Mouse (Mus musculus): ENCODE measurements around the gene Fkbp5.

Gene Fkbp5

DNA sequence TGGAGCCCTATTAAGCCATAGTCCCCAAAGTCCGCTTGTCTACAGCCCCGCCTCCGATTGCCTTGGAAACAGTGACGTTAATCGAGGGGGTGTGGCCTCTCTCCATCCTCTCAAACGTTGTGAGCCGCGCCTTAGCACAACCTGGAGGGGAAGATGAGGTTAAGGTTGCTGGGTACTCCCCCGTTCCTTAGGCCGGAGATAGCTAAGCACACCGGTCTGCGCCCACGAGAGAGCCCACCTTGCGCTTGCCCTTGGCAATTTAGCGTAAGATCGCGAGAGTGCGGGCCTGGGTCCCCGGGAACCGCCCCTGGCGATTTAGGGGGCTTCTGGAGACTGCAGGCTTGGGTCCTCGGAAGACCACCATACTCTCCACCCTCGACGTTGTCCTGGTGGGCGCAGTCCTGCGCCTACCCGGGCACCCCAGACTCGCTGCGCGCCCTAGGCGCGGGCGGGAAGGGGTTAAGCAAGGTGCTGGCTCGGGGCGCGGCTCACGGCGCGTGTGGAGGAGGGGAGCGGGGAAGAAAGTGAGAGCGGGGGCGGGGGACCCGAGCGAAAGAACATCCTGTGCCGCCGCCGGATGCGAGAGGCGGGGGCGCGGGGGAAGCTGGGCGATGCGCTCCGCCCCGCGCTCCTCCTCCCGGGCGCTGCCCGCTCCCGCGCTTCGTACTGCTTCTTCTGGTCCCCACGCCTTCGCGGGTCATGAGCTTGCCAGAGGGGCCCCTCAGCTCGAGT, 5.5 kb upstream of the Fkbp5 start:
- DNase-seq, result peak; percentile 99

DNA sequence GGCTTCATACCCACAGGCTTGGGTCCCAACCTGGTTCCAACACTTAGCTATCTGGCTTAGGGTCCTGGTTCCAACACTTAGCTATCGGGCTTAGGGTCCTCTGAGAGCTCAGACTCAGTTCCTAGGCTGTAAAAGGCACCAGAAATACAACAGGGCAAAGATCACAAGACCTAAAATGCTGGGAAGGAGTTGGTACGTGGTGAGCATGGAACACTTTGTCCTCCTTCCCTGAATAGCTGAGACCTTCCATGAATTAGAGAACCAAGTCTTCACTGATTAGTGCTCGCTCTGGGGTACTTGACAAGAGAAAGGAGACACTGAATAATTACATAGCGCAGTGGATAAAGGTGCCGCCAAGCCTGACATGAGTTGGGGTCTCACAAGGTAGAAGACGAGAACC, 4.6 kb upstream of the Fkbp5 start:
- peak; percentile 67 for DNase-seq

DNA sequence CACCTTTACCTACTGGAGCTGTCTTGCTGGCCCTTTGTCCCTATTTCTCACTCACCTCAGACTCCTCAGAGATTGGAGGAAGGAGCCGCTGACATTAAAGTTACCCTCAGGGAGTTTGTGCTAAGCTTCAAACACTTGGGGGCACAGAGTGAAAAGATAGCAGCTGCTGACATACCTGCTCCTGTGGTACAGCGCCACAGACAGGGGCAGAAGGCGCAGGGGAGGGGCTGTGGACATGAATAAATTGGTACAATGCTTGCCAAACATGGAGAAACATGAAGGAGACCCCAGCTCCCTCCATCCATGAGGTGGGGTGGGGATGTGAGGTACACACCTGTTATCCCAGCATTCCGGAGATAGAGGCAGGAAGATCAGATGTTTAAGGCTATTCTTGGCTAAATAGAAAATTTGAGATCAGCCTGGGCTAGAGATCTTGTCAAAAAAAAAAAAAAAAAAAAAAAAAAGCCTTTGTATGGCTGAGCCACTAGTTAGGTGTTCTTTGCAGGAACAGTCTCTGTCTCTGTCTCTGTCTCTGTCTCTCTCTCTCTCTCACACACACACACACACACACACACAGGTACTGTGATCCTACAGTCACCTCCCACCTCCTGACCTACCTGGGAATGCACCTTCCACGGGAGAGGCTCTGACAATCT, 3.9 kb upstream of the Fkbp5 start:
- no peak for DNase-seq

DNA sequence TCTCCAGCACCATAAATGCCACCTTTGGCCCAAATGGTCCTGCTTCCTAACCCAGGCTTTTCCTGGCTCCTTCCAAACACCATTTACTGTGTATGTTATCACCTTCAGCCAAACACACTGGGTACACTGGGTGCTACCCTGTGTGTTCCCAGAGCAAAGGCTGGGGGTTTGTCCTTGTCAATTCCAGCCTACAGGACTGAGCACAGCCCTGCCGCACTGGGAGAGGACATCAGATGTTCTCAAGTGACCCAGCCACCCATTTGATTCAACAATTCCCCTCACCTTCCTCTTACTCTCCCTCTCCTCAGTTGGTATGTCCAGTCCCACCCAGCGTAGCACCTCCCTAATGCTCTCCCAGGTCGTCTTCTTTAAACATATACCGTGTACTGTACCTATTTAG, 3.2 kb upstream of the Fkbp5 start:
- no peak for DNase-seq

DNA sequence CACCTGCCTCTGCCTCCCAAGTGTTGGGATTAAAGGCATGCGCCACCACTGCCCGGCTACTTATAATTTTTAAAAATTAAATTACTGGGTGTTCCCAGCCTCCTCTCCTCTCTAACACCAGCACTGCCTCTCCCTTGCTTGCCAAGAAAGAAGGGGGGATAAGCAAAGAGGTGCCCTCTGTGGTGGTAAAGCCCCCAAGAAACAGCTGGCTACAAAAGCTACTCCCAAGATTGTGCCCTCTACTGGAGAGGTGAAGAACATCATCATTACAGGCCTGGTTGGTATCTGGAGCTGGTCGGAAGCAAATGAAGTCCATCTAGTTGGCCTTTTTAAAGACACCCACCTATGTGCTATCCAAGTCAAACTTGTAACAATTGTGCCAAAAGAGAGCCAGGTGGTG, 2.5 kb upstream of the Fkbp5 start:
- DNase-seq, result no peak

DNA sequence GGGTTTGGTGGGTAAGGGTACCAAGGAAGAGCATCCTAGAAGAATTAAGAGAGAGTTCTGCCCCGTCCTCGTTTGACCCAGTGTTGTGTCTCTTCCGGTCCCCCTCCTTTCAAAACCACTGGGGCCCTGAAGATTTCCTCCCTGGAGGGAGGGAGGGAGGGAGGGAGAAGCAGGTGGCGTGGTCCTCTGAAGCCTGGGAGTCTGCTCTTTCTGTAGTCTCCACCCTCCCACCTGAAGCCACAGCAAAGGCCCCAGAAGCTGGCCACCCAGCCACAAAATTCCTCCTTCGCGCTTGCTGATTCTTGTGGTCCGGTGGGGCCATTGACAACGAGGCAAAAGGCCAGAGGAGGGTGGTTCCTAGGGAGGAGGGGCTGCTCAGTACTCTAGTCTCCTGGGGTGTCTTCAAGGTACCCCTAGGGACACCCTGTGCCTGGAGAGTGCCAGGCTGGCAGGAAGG, 1.3 kb upstream of the Fkbp5 start:
- peak; percentile 82 for DNase-seq

DNA sequence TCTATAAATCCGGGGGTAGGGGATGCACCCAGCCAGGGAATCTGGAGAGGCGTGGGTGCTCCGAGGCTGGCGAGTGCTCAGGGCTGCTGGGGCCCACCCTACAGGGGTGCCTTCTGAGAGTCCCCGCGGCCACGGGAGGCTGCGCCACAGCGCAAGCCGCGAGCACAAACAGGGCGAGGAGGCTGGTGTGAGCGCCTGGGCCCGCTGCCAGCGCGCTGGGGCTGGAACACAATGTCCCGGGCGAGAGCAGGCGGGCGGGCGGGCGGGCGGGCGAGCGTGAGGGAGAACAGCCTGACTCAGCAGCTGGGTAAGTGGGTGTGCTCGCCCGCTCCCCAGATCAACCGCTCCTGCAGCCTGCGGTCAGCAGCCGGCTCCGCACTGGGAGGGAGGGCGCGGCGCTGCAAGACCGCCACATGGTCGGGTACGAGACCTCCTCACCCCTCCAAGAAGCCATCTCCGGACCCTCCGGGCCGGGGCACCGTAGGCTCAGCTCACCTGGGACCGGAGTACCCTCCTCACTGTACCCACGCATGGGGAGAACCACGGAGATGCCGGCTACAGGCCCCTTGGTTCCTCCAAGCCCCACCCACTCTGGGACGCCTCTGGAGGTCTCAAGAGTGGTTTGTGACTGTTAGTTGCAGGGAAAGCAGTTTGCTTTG, 758 bp upstream of the Fkbp5 start:
- peak; percentile 97 for DNase-seq

DNA sequence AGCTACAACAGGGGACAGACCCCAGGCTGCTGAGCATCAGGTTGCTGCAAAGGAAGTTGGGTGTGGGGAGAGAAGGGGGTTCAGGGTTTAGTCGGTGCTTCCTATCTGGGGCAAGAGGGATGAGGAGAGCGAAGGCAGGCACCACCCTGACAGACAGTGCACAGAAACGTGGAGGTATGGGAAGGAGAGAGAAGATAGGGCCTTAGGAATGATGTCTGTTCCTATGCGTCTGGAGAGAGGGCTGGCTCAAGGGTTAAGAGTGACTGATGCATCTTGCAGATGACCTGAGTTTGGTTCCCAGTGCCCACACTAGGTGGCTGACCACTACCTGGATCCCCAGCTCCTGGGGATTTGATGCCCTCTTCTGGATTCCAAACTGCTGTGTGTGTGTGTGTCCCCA, 446 bp downstream of the Fkbp5 start:
- DNase-seq, result peak; percentile 26

DNA sequence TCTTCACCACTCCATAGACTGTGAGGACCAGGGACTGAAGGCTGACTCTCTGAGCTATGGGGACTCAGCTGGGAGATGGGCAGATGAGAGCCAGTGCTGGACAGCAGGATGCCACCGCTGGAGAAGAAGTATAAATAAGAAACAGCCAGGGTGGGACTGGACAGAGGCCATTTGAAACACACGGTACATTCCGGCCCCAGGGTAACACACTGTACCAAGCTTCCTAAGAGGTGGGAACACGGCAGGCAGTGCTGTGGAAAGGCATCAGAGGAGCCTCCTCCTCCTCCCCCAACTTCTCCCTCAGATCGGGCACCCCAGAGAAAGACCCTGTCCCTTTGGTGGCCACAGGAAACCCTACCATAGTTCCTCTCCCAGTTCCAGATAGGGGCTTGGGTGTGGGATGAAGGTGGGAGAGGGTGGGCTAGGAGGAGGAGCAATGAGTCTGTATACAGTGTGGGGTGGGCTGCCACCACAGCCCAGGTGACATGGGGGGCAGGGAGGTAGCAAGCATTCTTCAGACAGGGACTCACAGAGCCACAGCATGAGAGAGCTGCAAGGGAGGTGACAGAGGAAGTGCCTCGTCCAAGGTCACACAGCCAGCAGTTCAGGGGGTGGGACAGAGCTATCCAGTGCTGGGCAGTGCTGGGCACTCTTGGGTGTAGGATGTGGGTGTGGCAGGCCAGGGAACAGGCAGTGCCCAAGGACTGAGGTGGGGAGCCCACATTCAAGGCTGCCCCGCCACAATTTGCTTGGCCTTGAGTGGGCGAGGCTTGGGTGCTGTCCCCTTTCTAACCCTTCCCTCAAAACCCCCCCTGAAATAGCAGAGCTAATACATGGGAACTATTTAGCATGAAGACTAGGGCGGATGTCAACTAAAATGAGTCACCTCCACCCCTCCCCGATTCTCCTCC, 1.6 kb downstream of the Fkbp5 start:
- DNase-seq, result peak; percentile 66

DNA sequence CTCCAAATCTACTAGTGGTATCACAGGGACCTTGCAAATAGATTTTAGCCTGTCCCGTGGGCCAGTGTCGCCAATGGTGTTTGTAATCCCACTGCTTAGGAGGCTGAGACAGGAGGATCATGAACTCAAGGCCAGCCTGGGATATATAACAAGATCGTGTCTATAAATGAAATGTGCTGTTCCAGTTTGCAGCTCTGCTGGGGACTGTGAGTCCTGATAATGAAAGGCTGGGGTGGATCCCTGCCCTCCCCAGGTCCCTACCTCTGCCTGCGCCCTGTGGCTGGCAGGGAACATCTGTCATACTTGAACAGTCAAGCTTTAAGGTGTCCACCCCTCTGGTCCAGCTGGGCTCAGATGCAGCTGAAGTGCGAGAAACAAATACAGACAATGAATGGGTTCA, 2.8 kb downstream of the Fkbp5 start:
- DNase-seq, result no peak

DNA sequence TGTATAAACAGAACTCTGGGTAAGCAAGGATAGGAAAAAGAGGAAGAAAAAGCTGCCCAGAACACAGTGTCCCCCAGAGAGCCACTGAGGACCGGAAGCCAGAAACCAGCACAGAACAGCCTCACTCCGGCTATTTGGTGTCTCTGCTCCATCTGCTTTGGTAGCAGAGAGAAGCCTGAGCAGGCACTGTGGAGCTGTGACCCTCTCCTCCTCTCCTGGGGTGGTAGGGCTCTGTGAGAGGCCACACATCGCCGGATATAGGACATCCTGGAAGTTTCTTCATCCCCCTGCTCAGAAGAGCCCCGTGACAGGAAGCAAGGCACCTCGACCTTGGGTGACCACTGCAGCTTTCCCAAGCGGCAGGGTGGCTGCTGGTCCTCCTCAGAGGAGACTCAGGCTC, 3.5 kb downstream of the Fkbp5 start:
- DNase-seq, result peak; percentile 59

DNA sequence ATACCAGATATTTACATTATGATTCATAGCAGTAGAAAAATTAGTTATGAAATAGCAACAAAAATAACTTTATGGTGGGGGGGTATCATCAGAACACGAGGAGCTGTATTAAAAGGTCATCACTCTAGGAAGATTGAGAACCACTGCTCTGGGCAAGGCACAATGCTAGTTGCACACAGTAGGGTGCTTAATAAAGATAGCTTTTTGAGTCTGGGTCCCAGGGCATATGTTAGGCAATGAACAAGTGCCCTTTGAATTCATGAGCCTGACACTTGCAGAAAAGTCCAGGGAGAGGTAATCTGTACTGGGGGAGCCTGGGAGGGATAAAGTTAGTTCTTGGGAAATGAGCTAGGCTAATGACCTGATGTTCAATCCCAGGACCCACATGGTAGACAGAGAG, 4.0 kb downstream of the Fkbp5 start:
- DNase-seq, result no peak

DNA sequence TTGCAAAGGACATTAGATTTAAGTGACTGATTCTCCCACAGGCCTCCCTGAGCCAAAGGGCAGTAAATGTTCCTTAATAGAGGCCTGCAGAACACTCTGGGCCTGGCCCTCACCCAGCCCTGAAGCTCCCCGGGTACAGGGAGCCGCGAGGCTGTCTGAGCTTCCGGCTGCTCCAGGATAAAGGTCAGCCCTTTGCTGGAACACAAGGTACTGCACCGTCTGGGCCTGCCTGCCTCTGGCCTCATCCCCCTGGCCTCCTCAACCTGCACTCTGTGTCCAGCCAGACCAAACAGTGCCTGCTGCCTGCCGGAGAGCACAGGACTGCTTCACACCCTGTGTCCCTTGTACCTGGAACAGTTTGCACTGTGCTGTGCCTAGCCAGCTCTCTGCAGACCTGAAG, 4.6 kb downstream of the Fkbp5 start:
- DNase-seq, result peak; percentile 91

DNA sequence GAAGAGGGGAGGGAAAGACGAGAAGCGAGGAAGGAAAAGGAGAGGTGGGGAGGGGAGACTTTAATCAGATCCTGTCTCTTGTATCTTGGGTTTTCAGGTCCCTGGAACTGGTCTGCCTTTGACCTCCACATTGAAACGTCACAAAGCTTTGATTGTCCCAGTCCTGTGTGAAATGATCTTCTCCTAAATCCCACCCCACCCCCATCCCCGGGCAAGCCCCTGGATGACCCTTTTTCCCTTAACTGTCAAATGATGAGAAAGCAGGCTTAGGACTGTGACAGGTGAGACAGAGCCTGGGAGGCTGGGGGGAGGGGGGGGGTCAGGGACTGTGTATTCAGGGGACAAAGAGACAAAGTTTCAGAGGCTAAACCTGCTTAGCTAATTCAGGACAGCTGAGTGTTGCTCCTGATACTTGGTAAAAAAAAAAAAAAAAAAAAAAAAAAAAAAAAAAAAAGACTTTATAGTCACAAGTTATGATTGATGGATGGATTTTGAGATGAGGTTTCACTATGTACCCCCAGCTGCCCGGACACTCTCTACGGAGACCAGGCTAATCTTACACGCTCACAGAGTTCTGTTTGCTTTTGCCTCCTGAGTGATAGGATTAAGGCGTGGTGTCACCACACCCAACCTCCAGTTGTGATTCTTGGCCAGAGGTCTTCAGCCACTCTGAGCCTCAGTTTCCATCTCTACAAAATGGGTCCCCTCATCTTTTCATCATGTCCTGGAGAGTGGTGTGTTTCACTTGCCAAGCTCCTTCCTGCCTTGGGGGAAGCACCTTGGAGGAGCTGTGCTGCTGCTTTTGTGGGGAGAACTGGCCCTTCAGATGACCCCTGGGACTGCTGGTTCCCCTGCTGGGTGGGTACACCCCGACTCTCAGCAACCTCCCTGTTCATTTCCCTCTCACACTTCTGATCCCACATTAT, 5.4 kb downstream of the Fkbp5 start:
- no peak for DNase-seq

DNA sequence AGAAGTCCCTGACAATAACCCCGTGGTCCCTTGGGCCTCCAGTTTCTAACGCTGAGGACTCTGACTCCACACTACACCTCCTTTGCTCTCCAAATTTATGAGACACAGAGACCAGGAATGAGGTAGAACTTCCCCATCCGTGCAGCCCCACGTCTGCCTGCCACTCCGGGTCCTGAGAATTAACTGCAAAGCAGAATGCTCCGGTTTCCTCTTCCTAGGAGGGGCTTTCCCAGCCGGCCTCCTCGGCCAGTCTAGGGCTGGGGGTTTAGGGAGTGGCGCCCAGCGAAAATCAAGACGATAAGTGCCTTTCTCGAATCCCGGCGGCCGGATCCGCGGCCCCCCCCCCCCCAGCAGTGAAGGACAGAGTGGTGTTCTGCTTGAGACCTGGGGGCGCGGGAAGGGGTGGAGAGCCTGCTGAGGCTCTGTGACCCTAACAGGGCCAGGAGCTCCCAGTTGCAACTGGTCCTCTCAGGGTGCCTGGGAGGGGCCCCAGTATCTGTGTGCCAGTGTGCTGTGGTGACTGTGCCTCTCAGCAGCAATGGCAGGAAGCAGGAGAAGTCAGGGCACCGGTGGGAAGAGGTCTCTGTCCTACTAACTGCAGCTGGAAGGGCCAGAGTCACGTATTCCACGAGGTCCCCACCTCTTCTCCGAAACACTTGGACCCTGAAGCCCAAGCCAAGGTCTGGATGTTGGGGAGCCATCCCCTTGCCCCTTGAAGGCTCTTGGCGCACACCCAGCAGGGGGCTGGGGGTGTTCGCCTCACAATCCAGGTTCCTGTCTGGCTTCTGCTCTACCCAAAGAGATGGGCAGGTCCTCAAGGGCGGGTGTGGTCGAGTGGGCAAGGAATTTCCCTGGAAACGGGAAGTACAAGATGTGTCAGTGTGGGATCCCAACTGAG, 6.6 kb downstream of the Fkbp5 start:
- peak; percentile 27 for DNase-seq

DNA sequence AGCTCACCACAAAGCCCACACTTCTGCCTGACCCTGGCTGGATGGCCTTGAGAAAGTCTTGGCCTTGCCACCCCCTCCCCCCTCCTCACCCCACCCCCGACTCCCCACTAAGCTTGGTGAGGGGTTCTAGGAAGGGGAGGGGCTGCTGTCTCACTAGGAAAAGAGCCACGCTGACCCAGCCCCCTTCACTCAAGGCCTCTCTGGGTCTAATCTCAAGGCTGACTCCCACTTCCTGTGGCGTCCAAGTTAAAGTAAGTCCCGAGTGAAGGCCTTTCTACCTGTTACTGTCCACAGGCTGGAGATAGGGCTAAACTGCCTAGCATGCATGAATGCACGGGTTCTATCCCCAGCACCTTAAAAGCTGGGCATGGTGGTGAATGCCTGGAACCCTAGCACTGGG, 9.8 kb downstream of the Fkbp5 start:
- no peak for DNase-seq

DNA sequence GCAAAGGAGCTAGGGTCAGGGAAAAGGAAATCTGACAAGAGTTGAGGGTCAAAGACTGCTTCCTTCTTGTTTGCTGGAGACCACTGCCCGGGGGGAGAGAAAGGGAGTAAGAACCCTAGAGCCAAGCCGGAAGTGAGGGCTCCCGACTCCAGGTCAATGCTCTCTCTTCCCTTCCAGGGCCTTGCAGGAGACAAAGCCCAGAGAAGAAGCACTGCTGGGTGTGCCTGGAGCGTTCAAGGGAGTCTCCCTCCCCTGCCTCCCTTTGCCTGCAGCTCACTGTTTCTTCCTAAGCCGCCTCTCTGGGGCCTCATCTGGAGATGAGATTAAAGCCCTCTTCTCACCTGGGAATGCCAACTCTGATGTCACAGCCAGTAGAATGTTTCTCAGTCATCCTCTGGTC, 10.4 kb downstream of the Fkbp5 start:
- DNase-seq, result no peak

DNA sequence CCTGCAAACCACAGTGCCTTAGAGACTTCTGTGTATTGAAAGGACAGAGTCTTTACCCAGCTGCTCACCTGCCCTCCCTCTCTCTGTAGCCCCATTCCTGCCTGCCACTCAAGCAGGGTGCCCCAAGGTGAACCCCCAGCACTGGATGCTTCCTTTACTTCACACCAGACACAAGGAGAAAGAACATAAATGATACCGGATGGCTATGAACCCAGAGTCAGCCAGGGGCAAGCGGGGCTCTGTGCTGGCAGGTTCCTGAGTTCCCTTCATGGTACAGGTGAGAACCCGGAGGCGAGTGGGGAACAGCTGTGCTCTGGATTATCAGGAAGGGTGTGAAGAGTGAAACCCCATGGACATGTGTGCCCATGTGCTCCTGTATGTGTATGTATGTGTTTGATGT, 11.7 kb downstream of the Fkbp5 start:
- no peak for DNase-seq

DNA sequence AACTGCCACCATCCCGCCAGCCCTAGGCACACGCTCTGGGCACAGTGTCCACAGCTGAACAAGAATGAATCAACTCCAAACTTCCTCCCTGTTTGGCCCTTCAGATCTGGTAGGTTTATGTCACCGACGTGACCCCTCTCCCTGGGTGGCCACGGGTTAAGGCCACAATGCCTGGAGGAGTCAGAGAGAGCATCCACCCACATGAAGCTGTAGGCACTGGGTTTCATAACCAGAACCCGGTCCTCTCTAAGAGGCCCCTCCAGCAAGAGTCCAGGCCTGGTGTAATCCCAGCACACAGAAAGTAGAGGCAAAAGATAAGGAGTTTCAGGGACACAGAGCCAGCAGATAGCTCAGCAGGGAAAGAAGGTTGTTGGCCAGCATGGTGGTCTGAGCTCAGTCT, 13.1 kb downstream of the Fkbp5 start:
- no peak for DNase-seq

DNA sequence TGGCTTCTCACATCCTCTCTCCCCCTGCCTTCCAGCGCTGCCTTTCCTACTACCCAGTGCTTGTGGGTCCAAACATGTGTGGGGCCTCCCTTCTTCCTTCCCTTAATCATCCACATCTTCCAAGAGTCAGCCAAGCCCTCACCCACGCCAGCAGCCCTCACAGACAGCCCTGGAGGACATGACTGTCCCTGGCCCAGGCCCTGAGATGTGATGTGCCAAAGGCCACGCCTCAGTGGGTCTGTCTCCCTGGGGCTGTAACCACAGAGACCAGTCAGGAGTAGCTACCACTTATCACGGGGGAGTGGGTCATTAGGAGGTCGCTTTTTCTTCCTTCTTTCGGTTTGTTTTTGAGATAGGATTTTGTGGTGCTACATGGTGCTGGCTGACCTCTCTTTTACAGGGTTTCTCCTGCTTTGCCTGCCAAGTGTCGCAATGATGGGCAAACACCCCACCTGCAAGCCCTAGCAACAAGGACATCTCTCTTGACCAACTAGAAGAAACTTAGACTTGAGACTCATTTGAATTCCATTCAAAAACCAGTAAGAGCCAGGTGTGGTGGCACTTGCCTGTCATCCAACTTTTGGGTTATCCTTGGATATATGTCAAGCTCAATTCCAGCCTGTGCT, 15.0 kb downstream of the Fkbp5 start:
- DNase-seq, result no peak

Measured in kidney, adult 18-20 months (tissue).